Mouse (Mus musculus) heart, embryonic 11.5 days (tissue): Measurements from ENCODE around the gene Cd52. TPM values are rescaled to one million over a fixed set of nuclear protein-coding genes. Genes with fewer than 3 reads are reported as not detected.

ENCODE experiments used
- ATAC-seq: fragments of 200-750 bp; cut with Nextera tagmentation; replicated peaks from 2 replicates; pipeline ENCODE4 v1.8.0; 2017; ENCODE audit warnings: moderate library complexity; ENCODE audit not compliant: insufficient number of reproducible peaks, low FRiP score, low TSS enrichment
- H3K27ac ChIP-seq: fragments of 300-500 bp; sonication (generic); 2 replicates; pipeline ENCODE4 v1.5.1; 2014; ENCODE audit warnings: mild to moderate bottlenecking, low read depth, low read length
- H3K27me3 ChIP-seq: fragments of 300-500 bp; sonication (generic); 2 replicates; pipeline ENCODE4 v1.6.1; 2014; ENCODE audit warnings: mild to moderate bottlenecking, low read length, mixed read lengths; ENCODE audit not compliant: control insufficient read depth, insufficient read depth
- H3K36me3 ChIP-seq: fragments of 300-500 bp; sonication (generic); 2 replicates; pipeline ENCODE4 v1.6.1; 2014; ENCODE audit warnings: mild to moderate bottlenecking, low read length, moderate library complexity, mixed read lengths; ENCODE audit not compliant: control insufficient read depth, insufficient read depth
- H3K4me1 ChIP-seq: fragments of 300-500 bp; sonication (generic); 2 replicates; pipeline ENCODE4 v1.6.1; 2014; ENCODE audit warnings: low read length; ENCODE audit not compliant: control insufficient read depth, insufficient read depth
- H3K4me2 ChIP-seq: fragments of 300-500 bp; sonication (generic); 2 replicates; pipeline ENCODE4 v1.6.1; 2014; ENCODE audit warnings: mild to moderate bottlenecking, moderate library complexity
- H3K4me3 ChIP-seq: fragments of 300-500 bp; sonication (generic); 2 replicates; pipeline ENCODE4 v1.5.1; 2014; ENCODE audit warnings: low read depth, low read length
- H3K9ac ChIP-seq: fragments of 300-500 bp; sonication (generic); 2 replicates; pipeline ENCODE4 v1.6.1; 2014; ENCODE audit warnings: mild to moderate bottlenecking, low read depth, low read length, moderate library complexity
- H3K9me3 ChIP-seq: fragments of 300-500 bp; sonication (generic); replicated peaks from 2 replicates; pipeline ENCODE4 v1.6.1; 2016; ENCODE audit warnings: low read length; ENCODE audit not compliant: control insufficient read depth
- WGBS: fragments of 180-500 bp; shearing (Covaris S2); extraction: QIAGEN DNeasy Blood & Tissue Kit; methylation state at CpG from one replicate; pipeline ENCODE4 v1.1.7; 2014; ENCODE audit not compliant: insufficient replicate concordance; 5-methylcytosine and 5-hydroxymethylcytosine counted together
- polyA plus RNA-seq: library from polyadenylated mRNA; unstranded; fragments of >200 nt; fragmentation: Nextera tagmentation; extraction: Ambion mirVana; gene quantifications from 2 replicates; pipeline ENCODE4 v1.2.1, GENCODE M21; 2014

Cd52 gene
- polyA plus RNA-seq, 1 experiment from 2014 or later = 3.9 TPM

GRCm38 (mm10) chr4:134080674-134081073 is 14.2 kb downstream of the Cd52 start:
- Histone ChIP-seq H3K4me2 (no peak overlapping the region), H3K36me3 (no peaks in the 10 kb centered on the region), H3K4me1 (peaks cover 12% of the 10 kb centered on the region), H3K27ac (no peak overlapping the region), H3K4me3 (no peak overlapping the region), H3K9ac (no peak overlapping the region), H3K27me3 (peaks cover 10% of the 10 kb centered on the region; the same call in 1 of the 2 replicates), H3K9me3 (no peaks in the 10 kb centered on the region)
- no peak for ATAC-seq
- 79% methylated on average over 4 of the region's 4 CpGs for whole genome bisulfite sequencing

- Histone ChIP-seq H3K4me3 (no peak overlapping the region), H3K4me1 (peaks cover 12% of the 10 kb centered on the region), H3K36me3 (no peaks in the 10 kb centered on the region), H3K9me3 (no peaks in the 10 kb centered on the region), H3K4me2 (no peak overlapping the region), H3K27me3 (peaks cover 10% of the 10 kb centered on the region; the same call in 1 of the 2 replicates), H3K9ac (no peak overlapping the region), H3K27ac (no peak overlapping the region)
- 20% methylated on average over 3 of the region's 3 CpGs for WGBS
- no peak for ATAC-seq
These were observed 16.2 kb downstream of the Cd52 start for GRCm38 (mm10) chr4:134078694-134079093.

- Histone ChIP-seq H3K4me3 (no peak overlapping the region), H3K4me2 (no peak overlapping the region), H3K36me3 (no peaks in the 10 kb centered on the region), H3K9me3 (no peaks in the 10 kb centered on the region), H3K27ac (no peak overlapping the region), H3K4me1 (no peaks in the 10 kb centered on the region), H3K9ac (no peak overlapping the region), H3K27me3 (peaks cover 19% of the 10 kb centered on the region)
- 89% methylated on average over 4 of the region's 4 CpGs for WGBS
- no peak for ATAC-seq
These were observed 25.9 kb downstream of the Cd52 start for GRCm38 (mm10) chr4:134068793-134069580.

DNA sequence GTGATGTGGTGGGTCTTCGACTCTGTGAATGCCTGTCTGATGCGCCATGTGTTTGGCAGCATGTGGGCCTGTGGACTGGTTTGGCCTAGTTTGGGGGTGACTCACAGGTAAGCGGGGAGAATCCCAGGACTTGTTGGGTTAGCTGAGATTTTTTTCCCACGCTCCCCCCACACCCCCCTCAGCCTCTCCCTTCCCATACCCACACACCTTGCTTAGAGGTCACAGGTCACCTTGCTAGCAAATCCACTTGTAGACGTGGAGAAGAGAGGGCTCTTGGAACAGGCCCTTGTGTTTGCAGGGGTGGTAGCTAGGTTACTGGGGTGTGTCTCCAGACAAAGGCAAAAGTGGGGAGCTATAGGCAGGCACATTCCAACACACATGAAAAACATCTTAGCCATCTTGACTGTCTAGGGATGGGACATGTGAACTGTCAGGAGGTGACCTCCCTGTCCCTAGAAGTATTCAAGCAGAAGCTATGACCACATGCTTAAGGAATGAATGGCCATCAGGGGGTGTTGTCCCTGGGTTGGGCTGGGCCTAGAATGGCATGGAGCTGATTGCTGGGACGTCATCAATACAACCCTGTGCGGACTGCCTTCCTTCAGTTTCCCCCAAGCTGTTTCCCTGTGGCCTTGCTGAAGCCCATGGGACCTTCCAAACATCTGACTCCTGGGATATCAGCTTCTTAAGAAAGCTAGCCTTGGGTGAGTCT is 26.9 kb downstream of the Cd52 start:
- no peak for ATAC-seq
- H3K4me2 ChIP-seq = no peak overlapping the region
- no peaks in the 10 kb centered on the region for H3K36me3 ChIP-seq
- no peaks in the 10 kb centered on the region for H3K4me1 ChIP-seq
- 76% methylated on average over 7 of the region's 7 CpGs for WGBS
- H3K9ac ChIP-seq = no peak overlapping the region
- H3K9me3 ChIP-seq = no peaks in the 10 kb centered on the region
- H3K27me3 ChIP-seq = peaks cover 23% of the 10 kb centered on the region
- no peak overlapping the region for H3K4me3 ChIP-seq
- no peak overlapping the region for H3K27ac ChIP-seq

- no peaks in the 10 kb centered on the region for H3K4me1 ChIP-seq
- H3K4me2 ChIP-seq = no peak overlapping the region
- H3K9me3 ChIP-seq = no peaks in the 10 kb centered on the region
- H3K4me3 ChIP-seq = no peak overlapping the region
- no peaks in the 10 kb centered on the region for H3K36me3 ChIP-seq
- peaks cover 23% of the 10 kb centered on the region for H3K27me3 ChIP-seq
- no peak for ATAC-seq
- no peak overlapping the region for H3K27ac ChIP-seq
- no peak overlapping the region for H3K9ac ChIP-seq
- 92% methylated on average over 8 of the region's 8 CpGs for WGBS
These were observed 27.5 kb downstream of the Cd52 start for GRCm38 (mm10) chr4:134067383-134067782.

GRCm38 (mm10) chr4:134065431-134066004 is 29.4 kb downstream of the Cd52 start:
- Histone ChIP-seq H3K4me3 (no peak overlapping the region), H3K9me3 (no peaks in the 10 kb centered on the region), H3K4me1 (no peaks in the 10 kb centered on the region), H3K36me3 (no peaks in the 10 kb centered on the region), H3K9ac (no peak overlapping the region), H3K27me3 (peaks cover 30% of the 10 kb centered on the region), H3K27ac (no peak overlapping the region), H3K4me2 (peak overlapping the region; percentile 37)
- 30% methylated on average over 23 of the region's 23 CpGs for WGBS
- no peak for ATAC-seq

DNA sequence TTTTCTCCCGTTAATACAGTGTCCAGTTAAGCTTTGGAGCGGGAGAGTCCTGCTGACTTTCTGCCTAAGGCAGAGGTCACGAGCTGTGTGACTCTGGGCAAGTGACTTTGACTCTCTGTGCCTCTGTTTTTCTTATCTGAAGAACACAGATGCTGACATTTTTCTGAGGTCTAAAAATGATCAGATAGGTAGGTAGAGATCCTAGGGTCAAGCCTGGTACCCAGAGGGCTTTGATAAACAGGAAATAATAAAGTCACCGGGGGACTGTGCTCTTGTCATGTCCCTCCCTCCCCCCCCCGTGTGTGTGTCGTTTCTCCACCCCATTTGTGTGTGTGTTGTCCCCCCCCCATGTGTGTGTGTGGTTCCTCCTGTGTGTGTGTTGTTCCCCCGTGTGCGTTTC is 32.3 kb downstream of the Cd52 start:
- WGBS = 62% methylated on average over 8 of the region's 8 CpGs
- H3K4me1 ChIP-seq = no peaks in the 10 kb centered on the region
- no peaks in the 10 kb centered on the region for H3K9me3 ChIP-seq
- H3K4me3 ChIP-seq = no peak overlapping the region
- H3K36me3 ChIP-seq = no peaks in the 10 kb centered on the region
- ATAC-seq = no peak
- no peak overlapping the region for H3K4me2 ChIP-seq
- no peak overlapping the region for H3K9ac ChIP-seq
- H3K27ac ChIP-seq = no peak overlapping the region
- peaks cover 36% of the 10 kb centered on the region for H3K27me3 ChIP-seq

DNA sequence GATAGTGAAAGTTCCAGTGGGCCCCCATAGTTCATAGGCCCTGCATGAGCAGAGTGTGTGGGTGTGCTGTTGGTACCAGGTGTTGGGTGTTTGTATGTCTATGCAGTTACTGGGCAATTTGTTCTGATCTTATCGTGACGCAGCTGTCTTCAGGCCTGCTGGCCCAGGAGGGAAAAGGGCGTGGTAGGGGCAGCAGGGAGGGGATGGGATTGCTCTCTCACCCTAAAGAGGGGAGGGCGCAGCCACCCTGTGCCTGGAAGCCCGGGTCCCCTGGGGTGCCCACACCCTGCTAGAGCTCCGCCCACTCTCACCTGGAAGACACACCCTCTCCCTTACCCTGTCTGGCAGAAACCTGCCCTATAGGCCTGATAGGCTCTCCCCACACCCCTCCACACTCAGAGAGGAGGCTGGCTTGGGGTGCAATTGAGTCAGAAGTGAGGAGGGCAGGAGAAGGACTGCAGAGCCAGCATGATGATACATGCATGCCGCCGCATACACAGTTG is 32.9 kb downstream of the Cd52 start:
- no peak for ATAC-seq
- Histone ChIP-seq H3K36me3 (no peaks in the 10 kb centered on the region), H3K27me3 (peaks cover 32% of the 10 kb centered on the region), H3K9me3 (no peaks in the 10 kb centered on the region), H3K9ac (no peak overlapping the region), H3K4me3 (no peak overlapping the region), H3K4me2 (no peak overlapping the region), H3K27ac (no peak overlapping the region), H3K4me1 (no peaks in the 10 kb centered on the region)
- 48% methylated on average over 8 of the region's 8 CpGs for WGBS
